Mouse (Mus musculus) monocyte, adult 2 months (primary cell): Measurements from ENCODE around the gene Olfr715.
"Not testable (repeated sequence)": the region's sequence is repeated elsewhere in the genome, so short reads cannot be mapped to it uniquely, and the experiment has no call there.

ENCODE experiments used
- DNase-seq, 2 experiments: peaks; one replicate each; pipeline ENCODE4 v3.0.0; 2022; ENCODE audit warnings: low spot score in 2 of 2, low read depth in 1 of 2

Gene Olfr715

GRCm38 (mm10) chr7:107130983-107131382 lies at the start of gene Olfr715:
Gene Olfr715 (minus strand): TSS chr7:107131083.
- DNase-seq = not testable (repeated sequence)

- no peak for DNase-seq
Measured at GRCm38 (mm10) chr7:107180406-107180805, 49.5 kb upstream of the Olfr715 start.

- no peak for DNase-seq
Measured at GRCm38 (mm10) chr7:107166690-107167089, 35.8 kb upstream of the Olfr715 start, which contains the start of gene Nlrp14. Gene Nlrp14 (plus strand): TSS chr7:107166990.

- not testable (repeated sequence) for DNase-seq
Measured at GRCm38 (mm10) chr7:107138027-107138426, 7.1 kb upstream of the Olfr715 start, which contains the start of gene Olfr716. Gene Olfr716 (plus strand): TSS chr7:107138327.

- DNase-seq = not testable (repeated sequence)
Measured at GRCm38 (mm10) chr7:107110269-107110668, 20.6 kb downstream of the Olfr715 start, which contains the start of gene Olfr715b. Gene Olfr715b (minus strand): TSS chr7:107110369.

- DNase-seq = no peak
Measured at GRCm38 (mm10) chr7:107092920-107093319, 38.0 kb downstream of the Olfr715 start, which contains the start of gene Olfr17. Gene Olfr17 (plus strand): TSS chr7:107093220.
